Mouse (Mus musculus) midbrain, embryonic 16.5 days (tissue): ENCODE measurements around the gene Tmem161a. TPM values are rescaled to one million over a fixed set of nuclear protein-coding genes. Genes with fewer than 3 reads are reported as not detected.

Experiments used
- ATAC-seq: fragments of 200-750 bp; cut with Nextera tagmentation; 2 replicates; pipeline ENCODE4 v1.8.0; 2017; ENCODE audit warnings: moderate TSS enrichment
- H3K27ac ChIP-seq: fragments of 300-500 bp; sonication (generic); 2 replicates; pipeline ENCODE4 v1.5.1; 2014; ENCODE audit warnings: mild to moderate bottlenecking, low read length, mixed read lengths
- H3K27me3 ChIP-seq: fragments of 300-500 bp; sonication (generic); 2 replicates; pipeline ENCODE4 v1.6.1; 2014; ENCODE audit warnings: low read depth, low read length, mixed read lengths; ENCODE audit not compliant: control insufficient read depth, insufficient read depth
- H3K36me3 ChIP-seq: fragments of 300-500 bp; sonication (generic); 2 replicates; pipeline ENCODE4 v1.6.1; 2014; ENCODE audit warnings: mild to moderate bottlenecking, low read length, moderate library complexity, mixed read lengths; ENCODE audit not compliant: control insufficient read depth, insufficient read depth
- H3K4me1 ChIP-seq: fragments of 300-500 bp; sonication (generic); 2 replicates; pipeline ENCODE4 v1.6.1; 2014; ENCODE audit warnings: mild to moderate bottlenecking, low read length, mixed read lengths; ENCODE audit not compliant: control insufficient read depth, insufficient read depth
- H3K4me2 ChIP-seq: fragments of 300-500 bp; sonication (generic); 2 replicates; pipeline ENCODE4 v1.6.1; 2014; ENCODE audit warnings: mild to moderate bottlenecking, low read length, mixed read lengths
- H3K4me3 ChIP-seq: fragments of 300-500 bp; sonication (generic); 2 replicates; pipeline ENCODE4 v1.5.1; 2014; ENCODE audit warnings: low read depth, mild to moderate bottlenecking, low read length, moderate library complexity, mixed read lengths
- H3K9ac ChIP-seq: fragments of 300-500 bp; sonication (generic); 2 replicates; pipeline ENCODE4 v1.6.1; 2014; ENCODE audit warnings: low read depth, low read length, mixed read lengths
- H3K9me3 ChIP-seq: fragments of 300-500 bp; sonication (generic); replicated peaks from 2 replicates; pipeline ENCODE4 v1.6.1; 2014; ENCODE audit warnings: mild to moderate bottlenecking, low read length, mixed read lengths; ENCODE audit not compliant: control insufficient read depth, poor library complexity, severe bottlenecking
- WGBS: fragments of 180-500 bp; shearing (Covaris S2); extraction: QIAGEN DNeasy Blood & Tissue Kit; methylation state at CpG from one replicate; pipeline ENCODE4 v1.1.7; 2014; 5-methylcytosine and 5-hydroxymethylcytosine counted together
- polyA plus RNA-seq: library from polyadenylated mRNA; unstranded; fragments of >200 nt; fragmentation: Nextera tagmentation; extraction: Ambion mirVana; gene quantifications from 2 replicates; pipeline ENCODE4 v1.2.1, GENCODE M21; 2015

The Tmem161a gene
- polyA plus RNA-seq, 1 experiment from 2014 or later, result 54.5 TPM

DNA sequence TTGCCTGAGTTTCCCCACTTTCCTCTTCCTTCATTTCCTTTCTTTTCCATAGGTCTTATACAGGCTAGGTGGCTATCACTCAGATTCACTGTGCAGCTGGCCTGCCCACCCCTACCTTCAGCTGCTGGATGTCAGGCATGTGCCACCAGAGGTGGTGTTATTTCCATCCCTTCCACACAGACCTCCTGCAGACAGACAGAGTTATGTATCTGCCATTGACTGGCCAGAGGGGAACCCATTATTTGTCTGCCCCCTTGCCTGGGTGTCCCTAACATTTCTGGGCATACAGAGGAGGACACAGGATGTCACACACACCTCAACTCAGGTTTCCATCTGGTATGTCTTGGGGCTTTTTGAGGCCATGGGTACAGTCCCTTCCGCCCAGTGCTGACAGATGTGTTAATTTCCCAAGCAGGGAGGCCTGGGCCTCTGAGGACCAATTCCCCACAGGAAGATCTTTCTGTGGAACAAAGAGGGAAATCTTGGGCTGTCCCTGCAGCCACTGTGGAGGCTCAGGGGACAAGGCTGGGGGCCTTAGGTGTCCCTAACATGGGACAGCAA lies 14.8 kb upstream of the Tmem161a start:
- H3K4me2 ChIP-seq, result no peak overlapping the region
- H3K36me3 ChIP-seq, result no peaks in the 10 kb centered on the region
- 100% methylated on average over 1 of the region's 1 CpGs for WGBS
- H3K9ac ChIP-seq, result no peak overlapping the region
- H3K4me3 ChIP-seq, result no peak overlapping the region
- no peak for ATAC-seq
- H3K27me3 ChIP-seq, result no peaks in the 10 kb centered on the region
- H3K27ac ChIP-seq, result no peak overlapping the region
- peaks cover 4% of the 10 kb centered on the region for H3K4me1 ChIP-seq
- no peaks in the 10 kb centered on the region for H3K9me3 ChIP-seq

DNA sequence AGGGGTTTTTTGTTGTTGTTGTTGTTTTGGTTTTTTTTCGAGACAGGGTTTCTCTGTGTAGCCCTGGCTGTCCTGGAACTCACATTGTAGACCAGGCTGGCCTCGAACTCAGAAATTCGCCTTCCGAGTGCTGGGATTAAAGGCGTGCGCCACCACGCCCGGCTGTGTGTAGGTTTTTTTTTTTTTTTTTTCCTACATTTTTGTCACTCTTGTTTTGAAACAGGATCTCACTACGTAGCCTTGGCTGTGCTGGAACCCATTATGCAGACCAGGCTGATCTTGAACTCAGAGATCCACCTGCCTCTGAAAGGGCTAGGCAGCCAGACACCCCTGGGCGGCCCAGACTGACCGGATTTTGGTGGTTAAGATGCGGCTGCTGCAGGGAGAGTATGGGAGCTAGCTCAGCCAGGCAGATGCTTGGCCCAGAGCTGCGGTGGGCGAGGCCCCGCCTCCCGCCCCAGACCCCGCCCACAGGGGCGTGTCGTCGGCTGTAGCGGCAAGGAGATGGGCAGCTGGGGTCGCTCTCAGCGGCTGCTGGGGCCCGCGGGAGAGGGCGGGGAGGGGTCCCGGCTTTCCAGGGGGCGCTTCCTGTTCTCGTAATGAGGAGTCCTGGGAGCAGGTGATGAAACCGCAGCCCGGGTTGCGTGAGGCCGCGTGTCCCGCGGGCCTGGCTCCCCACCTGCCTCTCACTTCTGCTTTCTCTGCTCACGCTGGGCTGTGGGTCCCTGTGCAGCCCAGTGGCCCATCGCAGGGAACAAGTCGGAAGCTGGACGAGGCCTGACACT lies 13.9 kb upstream of the Tmem161a start:
- ATAC-seq, result peak; percentile 95
- H3K9ac ChIP-seq, result peak overlapping the region; percentile 70
- no peaks in the 10 kb centered on the region for H3K36me3 ChIP-seq
- H3K4me2 ChIP-seq, result peak overlapping the region; percentile 76
- H3K4me3 ChIP-seq, result peak overlapping the region; percentile 47
- no peaks in the 10 kb centered on the region for H3K9me3 ChIP-seq
- H3K4me1 ChIP-seq, result no peaks in the 10 kb centered on the region
- no peaks in the 10 kb centered on the region for H3K27me3 ChIP-seq
- no peak overlapping the region for H3K27ac ChIP-seq
- WGBS, result 8% methylated on average over 40 of the region's 40 CpGs

DNA sequence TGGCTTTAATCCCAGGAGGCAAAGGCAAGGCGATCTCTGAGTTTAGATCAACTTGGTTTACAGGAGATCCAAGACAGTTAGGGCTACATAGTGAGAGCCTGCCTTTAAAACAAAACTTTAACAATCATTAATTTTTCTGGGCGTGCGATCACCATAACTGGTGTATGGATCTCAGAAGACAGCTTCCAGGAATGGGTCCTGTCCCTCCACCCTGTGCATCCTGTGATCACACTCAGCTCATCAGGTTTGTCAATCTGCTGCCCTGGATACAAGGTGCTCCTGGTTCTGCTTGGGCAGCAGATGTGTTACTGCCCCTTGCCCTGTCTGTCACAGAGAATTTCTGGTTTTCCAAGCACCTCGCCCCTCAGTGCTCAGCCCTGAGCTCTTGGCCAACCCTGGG lies 12.9 kb upstream of the Tmem161a start:
- H3K9ac ChIP-seq, result no peak overlapping the region
- WGBS, result 90% methylated on average over 4 of the region's 4 CpGs
- no peaks in the 10 kb centered on the region for H3K4me1 ChIP-seq
- H3K4me3 ChIP-seq, result no peak overlapping the region
- ATAC-seq, result no peak
- H3K4me2 ChIP-seq, result no peak overlapping the region; the same call in 1 of the 2 replicates
- H3K9me3 ChIP-seq, result no peaks in the 10 kb centered on the region
- H3K27ac ChIP-seq, result no peak overlapping the region
- H3K27me3 ChIP-seq, result no peaks in the 10 kb centered on the region
- no peaks in the 10 kb centered on the region for H3K36me3 ChIP-seq

DNA sequence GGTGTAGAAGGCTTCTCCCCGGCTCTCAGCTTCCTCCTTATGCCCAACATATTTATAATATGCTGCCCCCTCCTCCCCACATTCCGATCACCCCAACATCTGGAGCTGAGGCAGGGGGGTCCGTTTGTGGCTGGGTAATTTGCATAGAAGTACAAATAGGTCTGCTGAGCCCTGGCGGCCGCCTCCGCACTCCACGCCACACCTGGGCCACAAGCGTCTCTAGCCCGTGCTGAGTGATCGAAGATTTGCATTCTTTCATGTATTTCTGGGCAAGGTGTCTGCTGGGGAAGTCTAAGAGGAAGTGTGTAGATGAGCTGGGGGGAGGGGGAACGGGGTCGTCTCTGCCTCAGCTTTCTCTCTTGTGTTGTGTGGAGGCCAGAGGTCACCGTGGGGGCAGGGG lies 12.1 kb upstream of the Tmem161a start:
- no peak for ATAC-seq

DNA sequence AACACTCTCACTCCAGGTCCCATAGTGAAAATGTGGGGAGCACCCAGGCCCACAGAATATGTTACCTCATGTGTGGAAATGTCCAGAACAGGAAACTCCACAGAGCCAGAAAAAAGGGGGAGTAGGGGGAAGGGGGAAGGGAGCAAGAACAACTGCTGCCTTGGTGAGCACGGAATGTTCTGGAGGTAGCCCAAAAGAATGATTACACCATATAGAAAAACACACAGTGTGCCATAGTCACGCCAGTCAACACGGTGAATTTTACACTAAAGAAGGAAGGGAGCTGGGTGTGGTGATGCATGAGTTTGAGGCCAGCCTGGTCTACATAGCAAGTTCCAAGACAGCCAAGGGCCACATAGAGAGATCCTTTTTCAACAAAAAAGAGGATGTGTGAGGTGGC lies 8.8 kb upstream of the Tmem161a start:
- ATAC-seq, result no peak
- 80% methylated on average over 3 of the region's 3 CpGs for WGBS
- Histone ChIP-seq H3K27me3 (0 out of 2 replicates have a peak, but pooled peaks cover 3% of the 10 kb centered on the region), H3K36me3 (no peaks in the 10 kb centered on the region), H3K27ac (no peak overlapping the region), H3K4me1 (peaks cover 6% of the 10 kb centered on the region; the same call in 1 of the 2 replicates), H3K4me3 (no peak overlapping the region), H3K9me3 (no peaks in the 10 kb centered on the region), H3K9ac (no peak overlapping the region), H3K4me2 (no peak overlapping the region)

More for the DNA sequence above, 12.1 kb upstream of the Tmem161a start:
- no peaks in the 10 kb centered on the region for H3K36me3 ChIP-seq
- no peak overlapping the region for H3K9ac ChIP-seq
- no peaks in the 10 kb centered on the region for H3K27me3 ChIP-seq
- 71% methylated on average over 13 of the region's 13 CpGs for WGBS
- H3K4me2 ChIP-seq, result no peak overlapping the region
- no peak overlapping the region for H3K27ac ChIP-seq
- H3K4me1 ChIP-seq, result no peaks in the 10 kb centered on the region
- no peak overlapping the region for H3K4me3 ChIP-seq
- H3K9me3 ChIP-seq, result no peaks in the 10 kb centered on the region

DNA sequence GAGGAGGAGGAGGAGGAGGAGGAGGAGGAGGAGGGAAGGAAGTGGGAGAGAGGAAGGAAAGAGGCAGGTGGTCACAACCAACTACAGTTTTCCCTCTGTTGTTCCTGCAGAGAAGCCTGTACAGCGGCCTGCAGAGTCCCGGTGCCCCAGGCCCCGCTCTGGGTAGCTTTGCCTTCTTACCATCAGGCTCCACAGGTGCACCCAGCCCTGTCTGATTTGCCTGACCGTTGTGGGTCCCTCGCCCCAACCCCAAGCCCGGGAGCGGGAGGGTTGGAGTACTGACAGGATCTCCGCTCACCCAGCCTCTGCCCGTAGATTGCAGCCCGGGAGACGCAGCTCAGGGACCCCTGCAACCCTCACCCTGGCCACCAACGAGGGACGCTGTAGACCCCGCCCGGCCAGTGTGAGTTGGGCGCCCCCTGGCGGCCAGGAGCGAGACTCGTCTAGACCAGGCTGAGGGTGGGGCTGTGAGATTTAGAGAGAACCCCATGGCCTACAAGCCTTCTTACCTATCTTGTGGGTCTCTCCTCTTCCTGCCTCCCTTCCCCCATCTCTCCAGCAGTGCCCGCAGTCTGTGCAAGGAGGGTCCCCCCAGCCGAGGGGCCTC lies 5.5 kb upstream of the Tmem161a start:
- peak; percentile 71 for ATAC-seq
- Histone ChIP-seq H3K4me1 (peaks cover 8% of the 10 kb centered on the region), H3K9ac (peak overlapping the region; percentile 52), H3K27ac (no peak overlapping the region), H3K4me2 (peak overlapping the region; percentile 59), H3K36me3 (no peaks in the 10 kb centered on the region), H3K9me3 (no peaks in the 10 kb centered on the region), H3K4me3 (peak overlapping the region; percentile 30), H3K27me3 (0 out of 2 replicates have a peak, but pooled peaks cover 3% of the 10 kb centered on the region)
- 2% methylated on average over 21 of the region's 21 CpGs for WGBS

DNA sequence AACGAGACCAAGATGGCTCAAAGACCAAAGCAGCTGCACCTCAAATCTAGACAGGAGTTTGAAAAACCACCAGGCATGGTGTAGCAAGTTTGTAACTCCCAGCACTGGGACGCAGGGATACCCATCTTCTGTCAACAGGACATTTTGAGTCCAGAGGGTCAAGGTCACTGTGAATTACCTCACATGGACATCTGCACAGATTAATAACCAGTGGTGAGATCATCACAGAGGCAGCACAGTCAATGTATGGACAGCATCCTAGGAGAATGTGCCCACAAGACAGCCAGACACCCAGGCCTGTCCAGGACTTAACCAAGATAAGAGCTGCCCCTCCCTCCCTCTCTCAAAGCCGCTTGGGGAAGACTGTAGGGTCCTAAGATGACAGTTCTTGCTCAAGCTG lies 2.0 kb upstream of the Tmem161a start:
- 85% methylated on average over 3 of the region's 3 CpGs for WGBS
- no peak for ATAC-seq

DNA sequence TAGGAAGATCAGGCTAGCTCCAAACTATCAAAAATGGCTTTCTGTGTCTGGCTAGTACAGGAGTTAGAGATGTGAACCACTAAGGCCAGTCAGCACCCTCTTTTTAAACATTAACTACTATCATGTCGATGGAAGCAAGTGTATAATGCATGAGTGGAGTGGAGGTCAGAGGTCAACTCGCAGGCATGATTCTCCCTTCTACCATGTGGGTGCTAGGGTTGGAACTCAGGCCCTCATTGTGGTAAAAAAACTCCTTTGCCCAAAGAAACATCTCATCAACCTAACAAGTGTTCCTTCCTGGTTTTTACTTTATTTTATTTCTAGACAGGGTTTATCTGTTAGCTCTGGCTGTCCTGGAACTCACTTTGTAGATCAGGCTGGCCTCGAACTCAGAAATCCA lies 1.4 kb upstream of the Tmem161a start:
- 0 out of 2 replicates have a peak, but pooled peaks cover 3% of the 10 kb centered on the region for H3K27me3 ChIP-seq
- no peak overlapping the region for H3K9ac ChIP-seq
- no peaks in the 10 kb centered on the region for H3K36me3 ChIP-seq
- H3K27ac ChIP-seq, result no peak overlapping the region
- peaks cover 20% of the 10 kb centered on the region for H3K4me1 ChIP-seq
- H3K4me3 ChIP-seq, result no peak overlapping the region
- WGBS, result 77% methylated on average over 3 of the region's 3 CpGs
- H3K4me2 ChIP-seq, result no peak overlapping the region
- no peaks in the 10 kb centered on the region for H3K9me3 ChIP-seq
- ATAC-seq, result no peak

More for the DNA sequence above, 2.0 kb upstream of the Tmem161a start:
- H3K27me3 ChIP-seq, result 0 out of 2 replicates have a peak, but pooled peaks cover 3% of the 10 kb centered on the region
- H3K4me3 ChIP-seq, result no peak overlapping the region
- no peak overlapping the region for H3K9ac ChIP-seq
- no peak overlapping the region for H3K4me2 ChIP-seq
- no peaks in the 10 kb centered on the region for H3K36me3 ChIP-seq
- peaks cover 20% of the 10 kb centered on the region for H3K4me1 ChIP-seq
- H3K9me3 ChIP-seq, result no peaks in the 10 kb centered on the region
- no peak overlapping the region for H3K27ac ChIP-seq

DNA sequence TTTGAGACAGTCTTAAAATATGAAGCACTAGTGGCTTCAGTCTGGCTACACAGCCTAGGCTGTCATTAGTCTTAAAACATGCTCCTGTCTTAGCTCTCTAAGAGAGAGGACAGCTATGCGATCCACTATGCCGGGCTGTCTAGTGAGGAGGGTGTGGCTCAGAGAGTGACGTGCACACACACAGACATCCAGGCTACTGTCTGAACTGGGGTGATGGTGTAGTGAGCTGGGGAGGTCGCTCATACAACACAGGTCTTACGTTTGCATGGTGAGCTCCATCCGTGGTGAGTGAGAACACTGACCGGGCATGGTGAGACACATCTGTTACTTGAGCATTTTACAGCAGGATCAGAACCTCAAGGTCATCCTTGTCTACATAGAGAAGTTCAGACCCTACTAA lies 916 bp upstream of the Tmem161a start:
- 92% methylated on average over 7 of the region's 7 CpGs for WGBS
- no peak for ATAC-seq
- Histone ChIP-seq H3K4me2 (0 out of 2 replicates have a peak overlapping the region, but pooled peaks have one; percentile 62), H3K9ac (no peak overlapping the region), H3K36me3 (no peaks in the 10 kb centered on the region), H3K4me1 (peaks cover 20% of the 10 kb centered on the region), H3K4me3 (no peak overlapping the region), H3K27ac (no peak overlapping the region), H3K27me3 (no peaks in the 10 kb centered on the region), H3K9me3 (no peaks in the 10 kb centered on the region)
